Mouse (Mus musculus): ENCODE measurements at regions not wholly inside any gene's neighbourhood (a gene's known extent, or its start where the extent isn't known, plus 50 kb on each side); places are given as distances from the start of the nearest gene placed in this dataset.

GRCm38 (mm10) chr9:12157157-12157556, 1088.5 kb downstream of the Jrkl start:
- intact Hi-C loops (cut with DNase I), result loop anchor here (5.0 kb wide), 1 partner anchor 625 kb away; no protein-coding TSS in a partner anchor
- DNase-seq, result no peak

- intact Hi-C loops (cut with DNase I), result no loop called here
- no peak for DNase-seq
These were observed 1132.3 kb downstream of the Jrkl start for GRCm38 (mm10) chr9:12113374-12113773.
